Mouse (Mus musculus) spleen, adult 2 months (tissue): Measurements from ENCODE around the gene Wdr43. TPM values are rescaled to one million over a fixed set of nuclear protein-coding genes. Genes with fewer than 3 reads are reported as not detected.
A peak's percentile ranks its signal among the peaks of the same experiment; 100 is the strongest.
"Not testable (repeated sequence)": the region's sequence is repeated elsewhere in the genome, so short reads cannot be mapped to it uniquely, and the experiment has no call there.

Source experiments
- DNase-seq, 2 experiments: peaks; one replicate each; pipeline versions ENCODE4 v3.0.0 to v3.0.0-alpha.2; 2012 to 2021; ENCODE audit warnings: low spot score in 2 of 2, low read depth in 1 of 2
- H3K27ac ChIP-seq: fragments of 200-500 bp; 2 replicates; pipeline ENCODE4 v1.5.1; 2012; ENCODE audit warnings: low read length, inconsistent platforms; ENCODE audit not compliant: insufficient read depth
- H3K27me3 ChIP-seq: fragments of 200-500 bp; 2 replicates; pipeline ENCODE4 v1.6.1; 2012; ENCODE audit warnings: mild to moderate bottlenecking, moderate library complexity, low read length, inconsistent platforms; ENCODE audit not compliant: control insufficient read depth, insufficient read depth
- H3K36me3 ChIP-seq: fragments of 200-500 bp; 2 replicates; pipeline ENCODE4 v1.6.1; 2012; ENCODE audit warnings: mild to moderate bottlenecking, low read length, inconsistent platforms; ENCODE audit not compliant: control insufficient read depth, insufficient read depth
- H3K4me1 ChIP-seq: fragments of 200-500 bp; 2 replicates; pipeline ENCODE4 v1.6.1; 2011; ENCODE audit warnings: inconsistent platforms; ENCODE audit not compliant: control insufficient read depth, insufficient read depth, insufficient read length
- H3K4me3 ChIP-seq: fragments of 200-500 bp; 2 replicates; pipeline ENCODE4 v1.5.1; 2011; ENCODE audit warnings: mild to moderate bottlenecking, inconsistent platforms; ENCODE audit not compliant: insufficient read depth, insufficient read length; ENCODE audit errors: extremely low read depth
- CTCF ChIP-seq: fragments of 200-500 bp; IDR thresholded peaks from 2 replicates; pipeline ENCODE4 v1.5.1; 2011; ENCODE audit warnings: mild to moderate bottlenecking, inconsistent platforms; ENCODE audit not compliant: insufficient read depth, insufficient read length, insufficient replicate concordance; ENCODE audit errors: extremely low read depth
- POLR2A ChIP-seq: fragments of 200-500 bp; IDR thresholded peaks from 2 replicates; pipeline ENCODE4 v1.6.1; 2011; ENCODE audit warnings: low read depth, low read length, inconsistent platforms
- WGBS: fragments of 180-500 bp; shearing (Covaris S2); methylation state at CpG from one replicate; pipeline ENCODE4 v1.1.7; 2018; 5-methylcytosine and 5-hydroxymethylcytosine counted together
- polyA plus RNA-seq: library from polyadenylated mRNA; depleted of rRNA; stranded (reverse); fragments of >200 nt; gene quantifications from 2 replicates; pipeline ENCODE4 v1.2.3, GENCODE M21; 2012

Gene Wdr43
- polyA plus RNA-seq, 1 experiment = 11.4 TPM

DNA sequence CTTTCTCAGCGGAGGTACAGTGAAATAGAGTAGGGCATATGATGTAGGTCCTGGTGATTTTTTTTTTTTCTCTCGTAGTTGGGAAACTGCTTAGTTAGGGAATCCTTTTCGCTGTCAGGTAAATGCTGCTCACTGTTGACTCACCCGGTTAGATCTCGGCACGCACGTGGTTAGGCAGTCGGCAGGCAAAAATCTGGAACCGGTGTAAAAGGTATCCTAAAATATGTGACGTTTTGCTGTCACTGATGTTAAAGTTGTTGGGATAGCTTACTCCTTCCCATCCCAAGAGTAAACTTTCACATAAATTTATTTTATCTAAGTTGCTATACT, 1.3 kb downstream of the Wdr43 start:
- H3K27me3 ChIP-seq = no peaks in the 10 kb centered on the region
- no peak overlapping the region for H3K27ac ChIP-seq
- TF ChIP-seq POLR2A = no peak
- no peak for TF ChIP-seq CTCF
- H3K4me3 ChIP-seq = peak overlapping the region; percentile 93
- DNase-seq = no peak
- no peaks in the 10 kb centered on the region for H3K36me3 ChIP-seq
- peaks cover 2% of the 10 kb centered on the region for H3K4me1 ChIP-seq
- WGBS = 1% methylated on average over 10 of the region's 10 CpGs

GRCm38 (mm10) chr17:71617974-71618373, 2.3 kb downstream of the Wdr43 start:
- no peak overlapping the region for H3K27ac ChIP-seq
- no peaks in the 10 kb centered on the region for H3K27me3 ChIP-seq
- no peak for DNase-seq
- H3K36me3 ChIP-seq = no peaks in the 10 kb centered on the region
- peaks cover 2% of the 10 kb centered on the region for H3K4me1 ChIP-seq
- H3K4me3 ChIP-seq = peak overlapping the region; percentile 40
- WGBS = 31% methylated on average over 4 of the region's 4 CpGs
- TF ChIP-seq CTCF (no peak), POLR2A (no peak)

GRCm38 (mm10) chr17:71631806-71632205, 16.1 kb downstream of the Wdr43 start:
- Histone ChIP-seq H3K4me3 (no peak overlapping the region), H3K4me1 (no peaks in the 10 kb centered on the region), H3K27me3 (no peaks in the 10 kb centered on the region), H3K36me3 (peaks cover 55% of the 10 kb centered on the region), H3K27ac (no peak overlapping the region)
- TF ChIP-seq POLR2A (no peak), CTCF (no peak)
- WGBS = 92% methylated on average over 10 of the region's 10 CpGs
- DNase-seq = no peak

DNA sequence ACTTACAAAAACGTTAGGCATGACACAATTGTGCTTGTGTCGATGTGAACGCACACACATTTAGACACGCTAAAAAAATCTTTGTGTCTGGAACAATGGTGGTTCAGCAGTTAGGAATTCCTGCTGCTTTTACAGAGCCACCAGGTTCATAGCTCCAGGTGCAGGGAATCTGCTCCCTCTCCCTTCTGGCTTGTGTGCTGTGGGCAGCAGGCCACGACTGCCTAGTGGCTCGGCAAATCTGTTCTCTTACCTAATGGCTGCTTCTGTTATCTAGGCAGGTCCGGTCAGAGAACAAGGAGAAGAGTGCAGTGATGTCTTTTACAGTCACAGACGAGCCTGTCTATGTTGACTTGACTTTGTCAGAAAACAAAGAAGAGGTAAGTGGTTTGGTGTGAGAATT, 17.7 kb downstream of the Wdr43 start:
- H3K4me3 ChIP-seq = no peak overlapping the region
- no peak for DNase-seq
- WGBS = 88% methylated on average over 8 of the region's 8 CpGs

GRCm38 (mm10) chr17:71636786-71637185, 21.1 kb downstream of the Wdr43 start:
- WGBS = 95% methylated on average over 8 of the region's 8 CpGs
- Histone ChIP-seq H3K4me3 (no peak overlapping the region), H3K36me3 (peaks cover 45% of the 10 kb centered on the region), H3K4me1 (no peaks in the 10 kb centered on the region), H3K27ac (no peak overlapping the region), H3K27me3 (no peaks in the 10 kb centered on the region)
- no peak for DNase-seq
- TF ChIP-seq POLR2A (no peak), CTCF (no peak)

More for the DNA sequence above, 17.7 kb downstream of the Wdr43 start:
- Histone ChIP-seq H3K27ac (no peak overlapping the region), H3K27me3 (no peaks in the 10 kb centered on the region), H3K4me1 (no peaks in the 10 kb centered on the region), H3K36me3 (peaks cover 49% of the 10 kb centered on the region)
- TF ChIP-seq POLR2A = no peak
- TF ChIP-seq CTCF = no peak

- peaks cover 47% of the 10 kb centered on the region for H3K36me3 ChIP-seq
- 86% methylated on average over 4 of the region's 4 CpGs for WGBS
- DNase-seq = no peak
- no peaks in the 10 kb centered on the region for H3K4me1 ChIP-seq
- no peaks in the 10 kb centered on the region for H3K27me3 ChIP-seq
- H3K27ac ChIP-seq = no peak overlapping the region
- H3K4me3 ChIP-seq = no peak overlapping the region
- TF ChIP-seq CTCF (no peak), POLR2A (no peak)
Observed at GRCm38 (mm10) chr17:71637750-71638265, 22.1 kb downstream of the Wdr43 start.

DNA sequence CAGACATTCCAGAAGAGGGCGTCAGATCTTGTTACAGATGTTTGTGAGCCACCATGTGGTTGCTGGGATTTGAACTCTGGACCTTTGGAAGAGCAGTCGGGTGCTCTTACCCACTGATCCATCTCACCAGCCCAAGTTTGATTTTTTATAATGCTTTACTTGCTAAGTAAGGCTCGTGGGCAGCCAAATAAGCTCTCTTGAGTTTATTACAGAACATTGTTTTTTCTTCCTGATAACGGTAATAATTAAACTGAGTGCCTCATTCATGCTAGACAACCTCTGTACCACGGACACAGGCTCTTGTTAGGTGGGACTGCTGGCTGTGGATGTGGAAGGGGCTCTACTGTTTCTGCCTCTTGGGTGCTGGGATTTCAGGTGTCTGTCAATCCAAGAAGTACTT, 23.4 kb downstream of the Wdr43 start:
- not testable (repeated sequence) for H3K4me1 ChIP-seq, H3K27ac ChIP-seq, H3K27me3 ChIP-seq, H3K4me3 ChIP-seq, DNase-seq
- 85% methylated on average over 5 of the region's 5 CpGs for WGBS
- H3K36me3 ChIP-seq = peaks cover 40% of the 10 kb centered on the region
